Mouse (Mus musculus): ENCODE data around the gene Med9.

- TF ChIP-seq CTCF (conservative IDR thresholded peaks at IDR 0.05; ENCODE audit: low read length) (no peak), POU5F1 (IDR thresholded peaks at IDR 0.05; ENCODE audit: borderline replicate concordance, low read length) (no peak), NANOG (IDR thresholded peaks at IDR 0.05; ENCODE audit: borderline replicate concordance, low read length) (no peak)
Measured at GRCm38 (mm10) chr11:59962590-59962989, 14.6 kb downstream of the Med9 start.

Measured in E14TG2a.4 (cell line).